Mouse (Mus musculus) CH12.LX (cell line): ENCODE results near the gene Pik3r4.
A peak's percentile ranks its signal among the peaks of the same experiment; 100 is the strongest.

Source experiments
- BHLHE40 ChIP-seq: IDR thresholded peaks from 2 replicates; pipeline ENCODE4 v1.6.1; 2011; ENCODE audit warnings: mild to moderate bottlenecking, low read depth, low read length, improper control_type of control experiment
- MAX ChIP-seq: IDR thresholded peaks from 2 replicates; pipeline ENCODE4 v1.6.1; 2011; ENCODE audit warnings: low read length, improper control_type of control experiment
- SMC3 ChIP-seq: IDR thresholded peaks from 2 replicates; pipeline ENCODE4 v1.6.1; 2011; ENCODE audit warnings: low read depth, low read length, improper control_type of control experiment
- USF2 ChIP-seq: conservative IDR thresholded peaks from 2 replicates; pipeline ENCODE4 v1.6.1; 2011; ENCODE audit warnings: low read depth, low read length, improper control_type of control experiment
- ZNF384 ChIP-seq: IDR thresholded peaks from 2 replicates; pipeline ENCODE4 v1.6.1; 2012; ENCODE audit warnings: low read depth, low read length, improper control_type of control experiment, inconsistent platforms

DNA sequence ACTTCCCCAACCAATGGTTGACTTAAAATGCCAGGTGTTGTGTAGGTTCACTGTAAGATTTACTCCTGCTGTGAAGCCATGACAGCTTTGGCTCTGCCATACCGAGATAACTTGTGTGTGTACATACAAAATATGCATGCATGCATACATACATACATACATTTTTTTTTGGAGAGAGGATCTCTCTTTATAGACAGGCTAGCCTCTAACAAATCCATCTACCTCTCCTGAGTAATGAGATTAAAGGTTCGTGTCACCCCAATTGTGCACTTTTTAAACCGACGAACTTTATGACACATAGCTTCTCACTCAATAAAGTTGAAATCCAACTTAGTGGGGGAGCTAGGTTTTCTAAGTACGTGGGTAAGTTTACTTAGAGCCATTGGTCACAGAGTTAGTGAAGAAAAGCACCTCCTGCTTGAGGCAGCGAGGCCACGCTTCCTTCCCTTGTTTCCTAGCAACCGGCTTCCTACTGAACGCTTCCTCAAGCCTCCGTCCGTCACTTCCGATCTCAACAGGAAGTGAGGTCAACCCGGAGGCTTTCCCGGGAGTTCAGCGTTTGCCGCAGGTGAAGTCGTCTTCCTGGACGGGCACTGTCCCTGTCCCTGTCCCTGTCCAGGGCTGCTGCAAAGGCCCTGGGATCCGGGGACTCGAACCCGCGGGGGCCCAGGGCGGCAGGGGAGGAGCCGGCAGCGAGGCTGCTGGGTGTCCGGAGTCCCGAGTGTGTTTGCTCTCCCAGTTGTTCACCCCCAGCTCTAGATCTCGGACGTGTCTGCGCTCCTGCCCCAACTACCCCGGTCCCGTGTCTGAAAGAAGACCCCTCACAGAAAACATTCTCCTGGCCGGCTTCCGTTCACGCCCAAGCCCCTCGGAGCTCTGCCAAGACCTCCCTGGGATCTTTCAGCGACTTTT, at the start of gene Pik3r4:
- TF ChIP-seq BHLHE40 (no peak), MAX (peak; percentile 64), SMC3 (no peak), ZNF384 (no peak), USF2 (no peak)
